Mouse (Mus musculus) small intestine, adult 2 months (tissue): ENCODE results near the gene Gm12216. TPM values are rescaled to one million over a fixed set of nuclear protein-coding genes. Genes with fewer than 3 reads are reported as not detected.
A peak's percentile ranks its signal among the peaks of the same experiment; 100 is the strongest.

Experiments
- H3K27ac ChIP-seq: fragments of 200-500 bp; 2 replicates; pipeline ENCODE4 v1.5.1; 2012; ENCODE audit warnings: low read depth, low read length, control low read depth, inconsistent platforms; ENCODE audit not compliant: insufficient read depth
- H3K27me3 ChIP-seq: fragments of 200-500 bp; 2 replicates; pipeline ENCODE4 v1.6.1; 2012; ENCODE audit warnings: mild to moderate bottlenecking, moderate library complexity, low read length, inconsistent platforms; ENCODE audit not compliant: control insufficient read depth, insufficient read depth
- H3K36me3 ChIP-seq: fragments of 200-500 bp; 2 replicates; pipeline ENCODE4 v1.6.1; 2012; ENCODE audit warnings: mild to moderate bottlenecking, low read length, control low read depth, inconsistent platforms; ENCODE audit not compliant: control insufficient read depth, insufficient read depth
- H3K4me1 ChIP-seq: fragments of 200-500 bp; 2 replicates; pipeline ENCODE4 v1.6.1; 2012; ENCODE audit warnings: low read length, inconsistent platforms, mixed read lengths; ENCODE audit not compliant: control insufficient read depth, insufficient read depth, insufficient read length
- H3K4me3 ChIP-seq: fragments of 200-500 bp; 2 replicates; pipeline ENCODE4 v1.5.1; 2012; ENCODE audit warnings: low read depth, mild to moderate bottlenecking, control low read depth, inconsistent platforms, low read length, moderate library complexity
- CTCF ChIP-seq: fragments of 200-500 bp; IDR thresholded peaks from 2 replicates; pipeline ENCODE4 v1.5.1; 2012; ENCODE audit warnings: low read depth, mild to moderate bottlenecking, control low read depth, inconsistent platforms, low read length, moderate library complexity, mixed read lengths; ENCODE audit not compliant: insufficient replicate concordance, insufficient read length; ENCODE audit errors: extremely low read depth
- POLR2A ChIP-seq: fragments of 200-500 bp; IDR thresholded peaks from 2 replicates; pipeline ENCODE4 v1.6.1; 2012; ENCODE audit warnings: low read depth, mild to moderate bottlenecking, control low read depth, inconsistent platforms, low read length, moderate library complexity
- WGBS: fragments of 180-500 bp; shearing (Covaris S2); methylation state at CpG from one replicate; pipeline ENCODE4 v1.1.7; 2018; 5-methylcytosine and 5-hydroxymethylcytosine counted together
- polyA plus RNA-seq: library from polyadenylated mRNA; depleted of rRNA; stranded (reverse); fragments of >200 nt; gene quantifications from 2 replicates; pipeline ENCODE4 v1.2.3, GENCODE M21; 2012

Gm12216 gene
- polyA plus RNA-seq, 1 experiment, result 12.4 TPM

DNA sequence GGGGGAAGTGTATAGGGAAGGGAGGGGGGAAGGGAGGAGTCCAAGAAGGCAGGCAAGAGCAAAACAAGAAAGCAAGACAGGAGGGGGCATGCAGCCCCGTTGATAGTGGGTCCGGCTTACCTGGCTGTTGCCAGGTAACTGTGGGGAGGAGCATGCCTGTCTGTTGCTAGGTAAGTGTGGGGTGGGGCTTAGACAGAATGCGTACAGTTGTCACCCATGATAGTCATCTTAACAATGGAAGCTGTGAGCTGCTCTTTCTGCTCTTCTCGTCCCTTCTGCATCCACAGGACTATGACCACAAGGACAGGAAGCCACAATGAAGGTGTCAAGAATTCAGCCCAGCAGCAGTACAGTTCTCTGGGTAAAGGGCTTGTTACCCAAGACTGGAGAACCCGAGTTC is 48.9 kb downstream of the Gm12216 start:
- Histone ChIP-seq H3K36me3 (0 out of 2 replicates have a peak, but pooled peaks cover 1% of the 10 kb centered on the region), H3K4me1 (peaks cover 12% of the 10 kb centered on the region), H3K27ac (no peak overlapping the region), H3K4me3 (no peak overlapping the region), H3K27me3 (no peaks in the 10 kb centered on the region)
- no peak for TF ChIP-seq POLR2A
- no peak for TF ChIP-seq CTCF
- 68% methylated on average over 5 of the region's 5 CpGs for WGBS

- TF ChIP-seq CTCF (no peak), POLR2A (no peak)
- Histone ChIP-seq H3K4me1 (peaks cover 18% of the 10 kb centered on the region), H3K36me3 (0 out of 2 replicates have a peak, but pooled peaks cover 1% of the 10 kb centered on the region), H3K4me3 (no peak overlapping the region), H3K27me3 (no peaks in the 10 kb centered on the region), H3K27ac (peak overlapping the region; percentile 57; the same call in 1 of the 2 replicates)
- WGBS, result 70% methylated on average over 5 of the region's 5 CpGs
Measured at GRCm38 (mm10) chr11:53809354-53809753, 49.7 kb downstream of the Gm12216 start.

DNA sequence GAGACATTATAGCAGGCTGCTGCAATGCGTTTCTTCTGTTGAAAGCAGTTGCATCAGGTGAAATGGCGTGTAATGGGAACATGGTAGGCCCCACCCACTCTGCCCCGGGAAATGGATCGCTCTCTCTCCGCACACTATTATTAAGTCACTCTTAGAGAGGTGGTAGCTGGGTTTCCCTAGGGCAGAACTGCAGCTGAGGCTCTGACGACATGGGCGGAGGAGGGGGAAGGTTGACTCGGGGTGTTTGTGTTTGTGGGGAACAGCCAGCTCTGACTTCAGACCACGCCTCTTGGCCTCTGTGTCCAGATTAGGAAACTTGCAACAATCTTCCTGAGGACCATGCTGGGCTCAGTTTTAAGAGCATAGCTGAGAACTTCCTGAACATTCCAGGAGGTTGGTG is 53.3 kb downstream of the Gm12216 start:
- TF ChIP-seq POLR2A, result no peak
- TF ChIP-seq CTCF, result no peak
- Histone ChIP-seq H3K4me1 (peaks cover 45% of the 10 kb centered on the region), H3K36me3 (0 out of 2 replicates have a peak, but pooled peaks cover 1% of the 10 kb centered on the region), H3K27ac (peak overlapping the region; percentile 81; the same call in 1 of the 2 replicates), H3K27me3 (no peaks in the 10 kb centered on the region), H3K4me3 (no peak overlapping the region)
- WGBS, result 29% methylated on average over 9 of the region's 9 CpGs

GRCm38 (mm10) chr11:53804569-53805344 is 54.3 kb downstream of the Gm12216 start:
- WGBS, result 69% methylated on average over 14 of the region's 14 CpGs
- H3K4me1 ChIP-seq, result peaks cover 52% of the 10 kb centered on the region
- no peak for TF ChIP-seq CTCF
- no peak for TF ChIP-seq POLR2A
- 0 out of 2 replicates have a peak, but pooled peaks cover 1% of the 10 kb centered on the region for H3K36me3 ChIP-seq
- H3K27me3 ChIP-seq, result no peaks in the 10 kb centered on the region
- H3K27ac ChIP-seq, result peak overlapping the region; percentile 23
- H3K4me3 ChIP-seq, result no peak overlapping the region

GRCm38 (mm10) chr11:53803494-53803893 is 55.6 kb downstream of the Gm12216 start:
- Histone ChIP-seq H3K27ac (peak overlapping the region; percentile 58), H3K4me3 (no peak overlapping the region), H3K36me3 (no peaks in the 10 kb centered on the region), H3K27me3 (no peaks in the 10 kb centered on the region), H3K4me1 (peaks cover 54% of the 10 kb centered on the region)
- 57% methylated on average over 6 of the region's 6 CpGs for WGBS
- TF ChIP-seq POLR2A (no peak), CTCF (no peak)

- Histone ChIP-seq H3K27me3 (no peaks in the 10 kb centered on the region), H3K27ac (peak overlapping the region; percentile 58), H3K4me1 (peaks cover 56% of the 10 kb centered on the region), H3K36me3 (no peaks in the 10 kb centered on the region), H3K4me3 (no peak overlapping the region)
- TF ChIP-seq CTCF, result no peak
- no peak for TF ChIP-seq POLR2A
- 65% methylated on average over 12 of the region's 12 CpGs for WGBS
Measured at GRCm38 (mm10) chr11:53803093-53803492, 56.0 kb downstream of the Gm12216 start.

GRCm38 (mm10) chr11:53800975-53801374 is 58.1 kb downstream of the Gm12216 start:
- Histone ChIP-seq H3K27me3 (no peaks in the 10 kb centered on the region), H3K36me3 (no peaks in the 10 kb centered on the region), H3K4me3 (no peak overlapping the region), H3K4me1 (peaks cover 68% of the 10 kb centered on the region), H3K27ac (no peak overlapping the region)
- TF ChIP-seq POLR2A (no peak), CTCF (no peak)
- 76% methylated on average over 5 of the region's 5 CpGs for WGBS
